Mouse (Mus musculus) intestine, embryonic 16.5 days (tissue): ENCODE measurements at regions not wholly inside any gene's neighbourhood (a gene's known extent, or its start where the extent isn't known, plus 50 kb on each side); places are given as distances from the start of the nearest gene placed in this dataset.

Experiments used
- ATAC-seq: fragments of 200-750 bp; cut with Nextera tagmentation; 2 replicates; pipeline ENCODE4 v1.8.0; 2017; ENCODE audit warnings: moderate TSS enrichment, moderate library complexity
- H3K27ac ChIP-seq: fragments of 300-500 bp; sonication (generic); 2 replicates; pipeline ENCODE4 v1.5.1; 2014; ENCODE audit warnings: mild to moderate bottlenecking, low read length
- H3K27me3 ChIP-seq: fragments of 300-500 bp; sonication (generic); replicated peaks from 2 replicates; pipeline ENCODE4 v1.6.1; 2014; ENCODE audit warnings: low read length, control low read depth, mixed read lengths; ENCODE audit not compliant: control insufficient read depth, insufficient read depth
- H3K36me3 ChIP-seq: fragments of 300-500 bp; sonication (generic); 2 replicates; pipeline ENCODE4 v1.6.1; 2014; ENCODE audit warnings: low read length, control low read depth; ENCODE audit not compliant: control insufficient read depth, insufficient read depth
- H3K4me1 ChIP-seq: fragments of 300-500 bp; sonication (generic); 2 replicates; pipeline ENCODE4 v1.6.1; 2014; ENCODE audit warnings: low read length, control low read depth, mixed read lengths; ENCODE audit not compliant: control insufficient read depth, insufficient read depth
- H3K4me2 ChIP-seq: fragments of 300-500 bp; sonication (generic); 2 replicates; pipeline ENCODE4 v1.6.1; 2014; ENCODE audit warnings: low read depth, low read length, control low read depth
- H3K4me3 ChIP-seq: fragments of 300-500 bp; sonication (generic); 2 replicates; pipeline ENCODE4 v1.5.1; 2014; ENCODE audit warnings: mild to moderate bottlenecking, low read length
- H3K9ac ChIP-seq: fragments of 300-500 bp; sonication (generic); 2 replicates; pipeline ENCODE4 v1.6.1; 2014; ENCODE audit warnings: low read depth, low read length
- H3K9me3 ChIP-seq: fragments of 300-500 bp; sonication (generic); 2 replicates; pipeline ENCODE4 v1.6.1; 2016; ENCODE audit warnings: low read length, control low read depth; ENCODE audit not compliant: control insufficient read depth
- WGBS: fragments of 180-500 bp; shearing (Covaris S2); extraction: QIAGEN DNeasy Blood & Tissue Kit; methylation state at CpG from one replicate; pipeline ENCODE4 v1.1.7; 2014; 5-methylcytosine and 5-hydroxymethylcytosine counted together

- H3K9me3 ChIP-seq = no peaks in the 10 kb centered on the region
- H3K36me3 ChIP-seq = no peaks in the 10 kb centered on the region
- no peak overlapping the region for H3K9ac ChIP-seq
- WGBS = 39% methylated on average over 13 of the region's 13 CpGs
- no peaks in the 10 kb centered on the region for H3K27me3 ChIP-seq
- no peaks in the 10 kb centered on the region for H3K4me1 ChIP-seq
- no peak for ATAC-seq
- no peak overlapping the region for H3K27ac ChIP-seq
- no peak overlapping the region for H3K4me3 ChIP-seq
- no peak overlapping the region for H3K4me2 ChIP-seq
Observed at GRCm38 (mm10) chr3:127958919-127959684, 63.0 kb upstream of the Fam241a start.

GRCm38 (mm10) chr3:127954856-127955255, 58.7 kb upstream of the Fam241a start:
- no peak overlapping the region for H3K27ac ChIP-seq
- H3K9me3 ChIP-seq = no peaks in the 10 kb centered on the region
- 91% methylated on average over 4 of the region's 4 CpGs for WGBS
- H3K4me3 ChIP-seq = no peak overlapping the region
- H3K4me1 ChIP-seq = no peaks in the 10 kb centered on the region
- no peak for ATAC-seq
- no peaks in the 10 kb centered on the region for H3K27me3 ChIP-seq
- no peak overlapping the region for H3K4me2 ChIP-seq
- H3K9ac ChIP-seq = no peak overlapping the region
- H3K36me3 ChIP-seq = no peaks in the 10 kb centered on the region

- Histone ChIP-seq H3K9me3 (no peaks in the 10 kb centered on the region), H3K4me1 (no peaks in the 10 kb centered on the region), H3K9ac (no peak overlapping the region), H3K36me3 (no peaks in the 10 kb centered on the region), H3K4me2 (no peak overlapping the region), H3K27me3 (no peaks in the 10 kb centered on the region), H3K4me3 (no peak overlapping the region), H3K27ac (no peak overlapping the region)
- WGBS = 90% methylated on average over 4 of the region's 4 CpGs
- no peak for ATAC-seq
Observed at GRCm38 (mm10) chr3:127953610-127954009, 57.5 kb upstream of the Fam241a start.

GRCm38 (mm10) chr3:127948898-127949620, 52.9 kb upstream of the Fam241a start:
- no peak overlapping the region for H3K4me3 ChIP-seq
- no peak overlapping the region for H3K4me2 ChIP-seq
- H3K4me1 ChIP-seq = no peaks in the 10 kb centered on the region
- H3K9me3 ChIP-seq = no peaks in the 10 kb centered on the region
- no peak overlapping the region for H3K27ac ChIP-seq
- no peaks in the 10 kb centered on the region for H3K27me3 ChIP-seq
- no peaks in the 10 kb centered on the region for H3K36me3 ChIP-seq
- no peak overlapping the region for H3K9ac ChIP-seq
- WGBS = 45% methylated on average over 6 of the region's 6 CpGs
- peak; percentile 59 for ATAC-seq

- Histone ChIP-seq H3K9me3 (no peaks in the 10 kb centered on the region), H3K9ac (no peak overlapping the region), H3K4me2 (no peak overlapping the region), H3K27me3 (no peaks in the 10 kb centered on the region), H3K36me3 (no peaks in the 10 kb centered on the region), H3K4me1 (no peaks in the 10 kb centered on the region), H3K27ac (no peak overlapping the region), H3K4me3 (no peak overlapping the region)
- 66% methylated on average over 5 of the region's 5 CpGs for WGBS
- 0 out of 2 replicates have a peak, but pooled peaks have one; percentile 31 for ATAC-seq
Observed at GRCm38 (mm10) chr3:127948326-127948725, 52.2 kb upstream of the Fam241a start.
